Mouse (Mus musculus) heart, embryonic 14.5 days (tissue): ENCODE results near the gene Kidins220. TPM values are rescaled to one million over a fixed set of nuclear protein-coding genes. Genes with fewer than 3 reads are reported as not detected.

ENCODE experiments used
- ATAC-seq: fragments of 200-750 bp; cut with Nextera tagmentation; 2 replicates; pipeline ENCODE4 v1.8.0; 2017; ENCODE audit warnings: low read depth, moderate TSS enrichment; ENCODE audit not compliant: insufficient number of reproducible peaks, insufficient read depth, low FRiP score
- H3K27ac ChIP-seq, 2 experiments: fragments of 200-500 bp in 1 of 2; fragments of 300-500 bp in 1 of 2; sonication (generic) in 1 of 2; replicated peaks in 1 of 2; 2 replicates each; pipeline ENCODE4 v1.5.1; 2012 to 2014; ENCODE audit warnings: low read depth in 2 of 2, low read length in 2 of 2, control low read depth in 1 of 2, mild to moderate bottlenecking in 1 of 2, mixed read lengths in 1 of 2; ENCODE audit not compliant: control insufficient read depth in 1 of 2, insufficient read depth in 1 of 2
- H3K27me3 ChIP-seq: fragments of 300-500 bp; sonication (generic); 2 replicates; pipeline ENCODE4 v1.6.1; 2014; ENCODE audit warnings: mild to moderate bottlenecking, low read length, control low read depth; ENCODE audit not compliant: control insufficient read depth, insufficient read depth
- H3K36me3 ChIP-seq: fragments of 300-500 bp; sonication (generic); 2 replicates; pipeline ENCODE4 v1.6.1; 2014; ENCODE audit warnings: mild to moderate bottlenecking, control low read depth, low read length, mixed read lengths; ENCODE audit not compliant: control insufficient read depth, insufficient read depth
- H3K4me1 ChIP-seq, 2 experiments: fragments of 200-500 bp in 1 of 2; fragments of 300-500 bp in 1 of 2; sonication (generic) in 1 of 2; 2 replicates each; pipeline ENCODE4 v1.6.1; 2012 to 2014; ENCODE audit warnings: low read length in 2 of 2, control low read depth in 1 of 2, mixed read lengths in 1 of 2; ENCODE audit not compliant: control insufficient read depth in 2 of 2, insufficient read depth in 2 of 2
- H3K4me2 ChIP-seq: fragments of 300-500 bp; sonication (generic); 2 replicates; pipeline ENCODE4 v1.6.1; 2014; ENCODE audit warnings: mild to moderate bottlenecking, low read length
- H3K4me3 ChIP-seq, 2 experiments: fragments of 200-500 bp in 1 of 2; fragments of 300-500 bp in 1 of 2; sonication (generic) in 1 of 2; 2 replicates each; pipeline ENCODE4 v1.5.1; 2012 to 2014; ENCODE audit warnings: low read length in 2 of 2, mild to moderate bottlenecking in 2 of 2, control low read depth in 1 of 2, low read depth in 1 of 2, moderate library complexity in 1 of 2; ENCODE audit not compliant: control insufficient read depth in 1 of 2, insufficient read depth in 1 of 2
- H3K9ac ChIP-seq: fragments of 300-500 bp; sonication (generic); 2 replicates; pipeline ENCODE4 v1.6.1; 2014; ENCODE audit warnings: mild to moderate bottlenecking, low read length
- H3K9me3 ChIP-seq: fragments of 300-500 bp; sonication (generic); 2 replicates; pipeline ENCODE4 v1.6.1; 2016; ENCODE audit warnings: low read length, control low read depth; ENCODE audit not compliant: control insufficient read depth
- WGBS: fragments of 180-500 bp; shearing (Covaris S2); extraction: QIAGEN DNeasy Blood & Tissue Kit; methylation state at CpG from one replicate; pipeline ENCODE4 v1.1.7; 2014; 5-methylcytosine and 5-hydroxymethylcytosine counted together
- polyA plus RNA-seq: library from polyadenylated mRNA; unstranded; fragments of >200 nt; fragmentation: Nextera tagmentation; extraction: Ambion mirVana; gene quantifications from 2 replicates; pipeline ENCODE4 v1.2.1, GENCODE M21; 2014

Kidins220 gene
- polyA plus RNA-seq, 1 experiment from 2014 or later, result 50.1 TPM

DNA sequence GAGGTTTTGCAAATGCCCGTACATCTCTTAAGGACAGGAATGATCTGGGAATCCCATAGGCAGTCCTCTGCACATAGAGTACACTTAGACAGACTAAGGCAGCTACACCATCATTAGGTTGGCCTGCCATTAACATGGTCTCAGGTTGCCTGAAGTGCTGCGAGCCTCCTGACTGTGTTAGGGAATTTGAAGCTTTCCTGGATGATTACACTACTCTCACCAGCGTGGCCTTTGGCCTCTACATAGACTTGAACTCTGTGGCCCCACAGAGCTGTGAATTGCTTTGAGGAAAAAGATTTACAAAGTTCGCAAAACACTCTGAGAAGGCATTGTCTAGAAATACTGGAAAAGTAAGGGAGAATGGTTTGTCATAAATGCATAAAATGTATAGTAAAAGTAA is 69.9 kb downstream of the Kidins220 start:
- H3K27me3 ChIP-seq, result no peaks in the 10 kb centered on the region
- H3K9me3 ChIP-seq, result no peaks in the 10 kb centered on the region
- WGBS, result 94% methylated on average over 4 of the region's 4 CpGs
- H3K4me2 ChIP-seq, result no peak overlapping the region
- H3K27ac ChIP-seq, result no peak overlapping the region
- no peak for ATAC-seq
- H3K4me3 ChIP-seq, result no peak overlapping the region
- peaks cover 0 to 3% of the 10 kb centered on the region in 2 experiments; a peak in 1 of 4 replicates for H3K4me1 ChIP-seq
- H3K9ac ChIP-seq, result no peak overlapping the region
- peaks cover 61% of the 10 kb centered on the region for H3K36me3 ChIP-seq

DNA sequence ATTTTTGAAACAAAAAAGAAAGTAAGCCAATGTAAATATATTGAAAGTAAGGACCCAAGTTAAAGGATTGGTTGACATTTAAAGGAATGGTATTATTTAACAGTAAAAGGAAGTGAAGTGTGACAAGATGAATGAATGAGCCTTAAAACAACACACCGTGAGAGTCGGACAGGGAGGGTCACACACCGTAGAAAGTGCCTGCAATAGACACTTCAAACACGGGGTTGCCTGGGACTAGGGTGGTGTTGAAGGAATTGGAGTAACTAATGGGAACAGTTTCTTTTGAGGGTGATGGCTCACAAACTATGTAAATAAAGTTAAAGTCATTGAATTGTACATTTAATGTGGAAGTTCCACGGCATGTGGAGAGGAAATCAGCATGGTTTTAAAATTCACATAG is 74.5 kb downstream of the Kidins220 start:
- WGBS, result 70% methylated on average over 5 of the region's 5 CpGs

DNA sequence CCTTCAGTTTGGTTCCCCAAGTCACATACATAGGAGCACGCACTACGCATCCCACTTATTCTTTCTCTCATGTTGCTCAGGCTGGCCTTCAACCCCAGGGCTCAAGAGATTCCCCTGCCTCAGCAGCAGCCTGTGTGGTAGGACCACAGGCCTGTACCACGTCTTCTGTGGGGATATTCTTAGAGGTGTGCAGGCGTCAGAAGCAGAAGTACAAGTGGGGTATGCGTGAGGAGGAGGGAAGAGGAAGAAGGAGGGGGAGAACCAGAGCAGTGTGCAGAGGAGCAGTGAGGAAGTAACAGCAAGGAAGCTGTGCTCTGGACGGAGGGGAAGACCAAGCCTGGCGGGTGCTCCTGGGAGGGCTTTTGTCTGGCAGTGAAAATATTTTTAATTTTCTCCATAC is 79.8 kb downstream of the Kidins220 start:
- no peak overlapping the region for H3K27ac ChIP-seq
- H3K27me3 ChIP-seq, result no peaks in the 10 kb centered on the region

More for the DNA sequence above, 74.5 kb downstream of the Kidins220 start:
- Histone ChIP-seq H3K27ac (no peak overlapping the region), H3K9me3 (no peaks in the 10 kb centered on the region), H3K4me3 (no peak overlapping the region), H3K4me2 (no peak overlapping the region), H3K9ac (no peak overlapping the region), H3K27me3 (no peaks in the 10 kb centered on the region), H3K4me1 (peaks cover 0 to 3% of the 10 kb centered on the region in 2 experiments; a peak in 1 of 4 replicates), H3K36me3 (peaks cover 65% of the 10 kb centered on the region)
- no peak for ATAC-seq

DNA sequence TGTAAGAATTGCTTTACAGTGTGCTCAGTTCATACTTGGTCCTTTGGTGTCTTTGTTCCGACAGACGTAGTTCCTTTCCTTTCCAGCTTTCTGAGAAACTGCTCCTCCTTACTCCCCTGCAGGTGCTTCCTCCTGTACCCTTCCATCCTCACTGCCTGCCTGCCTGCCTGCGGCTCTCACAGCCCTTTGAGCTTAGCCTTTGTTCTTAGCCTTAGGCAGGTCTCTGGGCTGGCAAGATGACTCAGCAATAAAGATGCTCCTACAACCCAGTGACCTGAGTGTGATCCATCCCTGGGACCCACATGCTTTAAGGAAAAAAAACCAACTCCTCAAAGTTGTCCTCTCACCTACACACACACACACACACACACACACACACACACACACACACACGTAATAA is 80.2 kb downstream of the Kidins220 start:
- Histone ChIP-seq H3K27me3 (no peaks in the 10 kb centered on the region), H3K4me1 (no peaks in the 10 kb centered on the region; a peak in 1 of 4 replicates), H3K27ac (no peak overlapping the region), H3K9ac (no peak overlapping the region), H3K36me3 (peaks cover 95% of the 10 kb centered on the region), H3K4me3 (no peak overlapping the region), H3K4me2 (no peak overlapping the region), H3K9me3 (no peaks in the 10 kb centered on the region)
- no peak for ATAC-seq
- WGBS, result 70% methylated on average over 4 of the region's 4 CpGs

More for the DNA sequence above, 79.8 kb downstream of the Kidins220 start:
- Histone ChIP-seq H3K36me3 (peaks cover 92% of the 10 kb centered on the region), H3K9ac (no peak overlapping the region), H3K4me2 (no peak overlapping the region), H3K4me3 (no peak overlapping the region), H3K4me1 (no peaks in the 10 kb centered on the region; a peak in 1 of 4 replicates), H3K9me3 (no peaks in the 10 kb centered on the region)
- no peak for ATAC-seq
- WGBS, result 65% methylated on average over 7 of the region's 7 CpGs

DNA sequence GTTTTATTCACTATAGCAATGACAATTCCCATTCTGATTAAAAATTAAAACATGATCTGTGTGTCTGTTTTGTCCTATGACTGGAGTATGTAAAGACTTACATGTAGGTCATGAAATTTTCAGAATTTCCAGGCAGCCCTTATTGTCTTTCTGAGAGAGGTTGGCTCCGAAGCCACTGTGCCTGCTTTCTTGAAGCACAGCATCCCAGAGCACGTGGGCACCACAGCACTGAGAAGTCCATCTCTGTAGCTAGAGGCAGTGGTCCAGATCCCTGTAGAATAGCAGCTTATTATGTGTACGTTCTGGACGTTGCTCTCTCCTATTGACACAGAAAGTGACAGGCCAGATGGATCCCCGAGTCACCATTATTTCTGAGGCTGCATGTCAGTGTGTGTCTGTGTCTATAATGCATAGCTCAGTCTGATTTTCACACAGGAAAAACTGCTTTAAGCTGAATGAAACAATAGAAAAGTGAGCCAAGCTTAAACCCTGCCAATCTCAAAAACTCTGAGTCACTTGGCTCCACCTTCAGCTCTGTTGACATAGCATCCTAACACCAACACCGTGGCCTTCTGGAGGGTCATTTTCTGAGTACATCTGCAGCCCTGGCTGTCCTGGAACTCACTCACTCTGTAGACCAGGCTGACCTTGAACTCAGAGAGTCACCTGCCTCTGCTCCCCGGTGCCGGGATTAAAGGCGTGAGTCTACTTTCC is 84.9 kb downstream of the Kidins220 start:
- H3K36me3 ChIP-seq, result peaks cover 55% of the 10 kb centered on the region
- no peak overlapping the region for H3K4me2 ChIP-seq
- H3K27ac ChIP-seq, result no peak overlapping the region
- no peak overlapping the region for H3K9ac ChIP-seq
- 83% methylated on average over 9 of the region's 9 CpGs for WGBS
- no peaks in the 10 kb centered on the region for H3K9me3 ChIP-seq
- no peak overlapping the region for H3K4me3 ChIP-seq
- no peaks in the 10 kb centered on the region; a peak in 1 of 4 replicates for H3K4me1 ChIP-seq
- ATAC-seq, result no peak
- no peaks in the 10 kb centered on the region for H3K27me3 ChIP-seq

DNA sequence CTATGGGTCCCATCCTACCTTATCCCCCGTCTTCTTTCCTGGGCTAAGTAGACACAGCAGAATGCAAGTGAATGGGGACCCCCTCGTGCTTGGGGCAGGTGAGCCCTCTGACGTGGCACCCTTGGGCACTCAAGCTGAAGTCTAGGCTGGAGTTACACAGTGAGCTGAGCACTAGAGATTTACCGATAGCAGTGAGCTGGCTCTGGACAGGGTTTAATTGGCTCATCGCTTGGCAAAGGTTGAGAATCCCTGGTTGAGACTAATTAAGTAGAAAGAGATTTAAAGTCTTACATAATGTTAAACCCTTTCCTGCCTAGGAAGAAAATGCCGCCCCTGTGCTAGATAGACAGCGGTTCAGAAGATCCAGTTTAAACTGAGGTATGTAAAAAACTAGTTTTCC is 86.2 kb downstream of the Kidins220 start:
- no peak for ATAC-seq
- Histone ChIP-seq H3K4me2 (no peak overlapping the region), H3K4me1 (no peaks in the 10 kb centered on the region), H3K36me3 (peaks cover 44% of the 10 kb centered on the region), H3K9ac (no peak overlapping the region), H3K9me3 (no peaks in the 10 kb centered on the region), H3K4me3 (no peak overlapping the region), H3K27ac (no peak overlapping the region), H3K27me3 (no peaks in the 10 kb centered on the region)
- 89% methylated on average over 7 of the region's 7 CpGs for WGBS

DNA sequence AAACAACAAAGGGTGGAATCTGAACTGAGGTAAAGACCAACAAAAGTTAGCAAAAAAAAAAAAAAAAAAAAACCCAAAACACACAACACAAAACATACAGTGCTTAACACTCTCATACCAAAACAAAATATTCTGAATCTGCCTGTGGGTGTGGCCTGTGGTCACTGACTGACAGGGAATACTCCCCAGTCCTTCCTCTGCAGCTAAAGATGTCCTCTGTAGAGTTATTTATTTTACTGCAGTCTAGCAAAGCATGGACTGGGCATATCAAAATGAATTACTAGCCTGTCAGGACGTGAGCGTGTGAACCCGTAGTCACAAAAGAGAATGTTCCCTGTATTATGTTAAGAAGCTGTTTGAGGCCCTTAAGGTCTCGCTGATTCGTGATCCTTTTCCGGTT is 87.5 kb downstream of the Kidins220 start:
- Histone ChIP-seq H3K4me2 (no peak overlapping the region), H3K27ac (no peak overlapping the region), H3K4me3 (no peak overlapping the region), H3K9me3 (no peaks in the 10 kb centered on the region), H3K4me1 (no peaks in the 10 kb centered on the region), H3K36me3 (peaks cover 34% of the 10 kb centered on the region), H3K9ac (no peak overlapping the region), H3K27me3 (no peaks in the 10 kb centered on the region)
- 85% methylated on average over 6 of the region's 6 CpGs for WGBS
- ATAC-seq, result no peak

DNA sequence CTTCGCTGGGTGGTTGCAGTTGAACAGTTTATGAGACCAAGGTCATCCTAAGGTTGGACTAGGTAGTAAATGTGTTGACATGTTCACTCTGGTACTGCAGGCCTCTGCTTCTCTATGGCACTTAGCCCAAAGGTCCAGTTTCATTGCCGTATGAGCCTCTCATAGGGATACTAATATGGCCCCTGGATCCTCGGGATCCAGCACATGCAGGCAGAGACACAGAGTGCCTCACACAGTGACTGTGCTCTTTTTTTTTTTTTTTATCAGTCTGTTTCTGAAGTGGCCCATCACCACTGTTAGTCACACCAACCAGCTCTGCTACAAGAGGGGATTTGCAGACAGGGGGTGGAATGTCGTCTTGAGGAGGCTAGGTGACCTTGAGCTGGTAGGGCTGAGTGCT is 98.6 kb downstream of the Kidins220 start:
- H3K4me1 ChIP-seq, result peaks cover 7 to 11% of the 10 kb centered on the region in 2 experiments; a peak in 2 of 4 replicates
- H3K4me2 ChIP-seq, result no peak overlapping the region
- ATAC-seq, result peak; percentile 81
- no peak overlapping the region for H3K9ac ChIP-seq
- H3K4me3 ChIP-seq, result no peak overlapping the region
- 33% methylated on average over 4 of the region's 4 CpGs for WGBS
- H3K27me3 ChIP-seq, result no peaks in the 10 kb centered on the region
- no peaks in the 10 kb centered on the region for H3K9me3 ChIP-seq
- H3K27ac ChIP-seq, result peak overlapping the region; percentile 80 to 83
- no peaks in the 10 kb centered on the region for H3K36me3 ChIP-seq
